27 mouse cellular contexts compared by ENCODE assay signal in the genomic region with DNA sequence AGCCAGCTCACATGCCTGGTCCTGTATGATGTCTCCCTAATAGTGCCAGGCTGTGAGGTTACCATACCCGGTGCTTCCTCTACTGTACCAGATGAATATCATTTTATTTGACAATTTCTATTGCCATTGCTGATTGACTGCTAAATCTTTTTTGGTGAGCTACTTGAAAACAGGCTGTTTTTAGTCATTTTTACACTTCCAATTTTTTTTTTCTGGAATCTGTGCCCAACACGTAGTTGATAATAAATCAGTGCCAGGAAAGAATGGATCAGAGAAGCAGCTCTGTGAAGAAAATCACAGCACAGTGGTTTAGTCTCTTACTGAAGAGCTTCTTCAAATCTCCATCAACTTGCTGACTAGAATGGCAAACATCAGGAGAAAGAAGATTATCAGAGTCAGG.
DNase-seq lines count a peak whose midpoint lies in the region; ATAC-seq and TF ChIP-seq lines count a peak whose summit lies in the region.
"Had no signal": no experiment of that assay in that cellular context is flagged by ENCODE, and none has a peak within 500 bp of the region (broad histone marks: within the 10 kb centered on the region; RNA-seq: fewer than 3 reads in every experiment).

No protein-coding gene starts in this region.

- TF ChIP-seq POLR2A in brain, embryonic 14.5 days (IDR thresholded peaks at IDR 0.05; ENCODE audit: borderline replicate concordance, extremely low read depth, insufficient read depth, insufficient read length, poor library complexity, severe bottlenecking): no peak

- no peak overlapping the region for H3K4me3 ChIP-seq in forebrain, embryonic 16.5 days (replicated peaks; ENCODE audit: low read length)
- no peak overlapping the region for H3K4me3 ChIP-seq in forebrain, embryonic 10.5 days
- no peak overlapping the region for H3K4me3 ChIP-seq in layer of hippocampus, adult 2 months
- H3K4me3 ChIP-seq: gastrocnemius, adult 2 months; heart, embryonic 12.5 days; heart, embryonic 15.5 days; hindbrain, embryonic 10.5 days; hindbrain, embryonic 13.5 days; intestine, embryonic 15.5 days had no signal

- no peaks in the 10 kb centered on the region for H3K36me3 ChIP-seq in forebrain, embryonic 16.5 days (ENCODE audit: control insufficient read depth, insufficient read depth)
- no peaks in the 10 kb centered on the region for H3K36me3 ChIP-seq in forebrain, embryonic 10.5 days (replicated peaks)
- H3K36me3 ChIP-seq: heart, embryonic 12.5 days; heart, embryonic 15.5 days; hindbrain, embryonic 10.5 days; hindbrain, embryonic 13.5 days; intestine, embryonic 15.5 days had no signal

- no peak overlapping the region for H3K4me2 ChIP-seq in forebrain, embryonic 16.5 days (ENCODE audit: low read length)
- H3K4me2 ChIP-seq: heart, embryonic 12.5 days; heart, embryonic 15.5 days; hindbrain, embryonic 13.5 days; intestine, embryonic 15.5 days had no signal

- peak; percentile 40 for ATAC-seq in forebrain, embryonic 16.5 days
- no peak for ATAC-seq in megakaryocyte progenitor cell, adult 5-6 weeks (replicated peaks; ENCODE audit: poor library complexity)
- ATAC-seq: activated CD4-positive, CD25-positive, alpha-beta regulatory T cell, adult 4 months; hindbrain, embryonic 16.5 days; intestine, embryonic 15.5 days had no signal

- no peaks in the 10 kb centered on the region for H3K9me3 ChIP-seq in forebrain, embryonic 16.5 days (ENCODE audit: control insufficient read depth, low read length)
- H3K9me3 ChIP-seq in forebrain, embryonic 10.5 days: no peaks in the 10 kb centered on the region
- H3K9me3 ChIP-seq: heart, embryonic 12.5 days; heart, embryonic 15.5 days; hindbrain, embryonic 10.5 days; hindbrain, embryonic 13.5 days; intestine, embryonic 15.5 days had no signal

- DNase-seq in forebrain, embryonic 10.5 days (ENCODE audit: extremely low spot score, low spot score): no peak
- peak in 1 of 2 experiments; percentile 55 for DNase-seq in layer of hippocampus, adult 2 months (ENCODE audit: low spot score in 2 of 2)
- DNase-seq in layer of hippocampus, adult 9-10 months (ENCODE audit: low spot score): no peak
- DNase-seq in brain, adult 2 months (ENCODE audit: low read depth, low spot score): peak; percentile 58
- DNase-seq in brain, embryonic 14.5 days (ENCODE audit: low read depth): peak; percentile 48
- no peak for DNase-seq in gastrocnemius, postnatal 10 days
- DNase-seq: adrenal gland, adult 8-10 months; adrenal gland, postnatal 25 days; cerebellum, adult 11 months; cerebellum, adult 2 months; cerebellum, adult 9-11 months; cerebellum, postnatal 36 days; gastrocnemius, adult 2 months; gastrocnemius, postnatal 25 days; heart, adult 18-20 months; heart, postnatal 10 days; heart, postnatal 36 days; kidney, adult 11 months had no signal

- no peak overlapping the region for H3K9ac ChIP-seq in forebrain, embryonic 16.5 days (replicated peaks; ENCODE audit: low read depth, low read length)
- H3K9ac ChIP-seq: heart, embryonic 12.5 days; heart, embryonic 15.5 days; hindbrain, embryonic 13.5 days; intestine, embryonic 15.5 days had no signal

- peak overlapping the region; percentile 43 for H3K27ac ChIP-seq in forebrain, embryonic 16.5 days (ENCODE audit: low read length)
- no peak overlapping the region for H3K27ac ChIP-seq in forebrain, embryonic 10.5 days
- peak overlapping the region; percentile 69 for H3K27ac ChIP-seq in layer of hippocampus, adult 2 months
- H3K27ac ChIP-seq: gastrocnemius, adult 2 months; heart, embryonic 15.5 days; hindbrain, embryonic 10.5 days; hindbrain, embryonic 13.5 days; intestine, embryonic 15.5 days had no signal

- no peak for TF ChIP-seq CTCF in layer of hippocampus, adult 2 months (conservative IDR thresholded peaks at IDR 0.05)
- TF ChIP-seq CTCF in brain, embryonic 14.5 days (IDR thresholded peaks at IDR 0.05; ENCODE audit: borderline replicate concordance, extremely low read depth, insufficient read depth, insufficient read length): no peak

- 71% methylated on average over 2 of the region's 2 CpGs for WGBS in forebrain, embryonic 16.5 days
- 97% methylated on average over 2 of the region's 2 CpGs for WGBS in forebrain, embryonic 10.5 days

- H3K27me3 ChIP-seq in forebrain, embryonic 16.5 days (replicated peaks; ENCODE audit: control insufficient read depth, insufficient read depth, low read length): no peaks in the 10 kb centered on the region
- no peaks in the 10 kb centered on the region for H3K27me3 ChIP-seq in forebrain, embryonic 10.5 days (ENCODE audit: poor library complexity, severe bottlenecking)
- H3K27me3 ChIP-seq: heart, embryonic 12.5 days; heart, embryonic 15.5 days; hindbrain, embryonic 13.5 days; intestine, embryonic 15.5 days had no signal

- H3K4me1 ChIP-seq in forebrain, embryonic 16.5 days (replicated peaks; ENCODE audit: control insufficient read depth, insufficient read depth, low read length): no peaks in the 10 kb centered on the region
- no peaks in the 10 kb centered on the region for H3K4me1 ChIP-seq in forebrain, embryonic 10.5 days
- H3K4me1 ChIP-seq: heart, embryonic 12.5 days; heart, embryonic 15.5 days; hindbrain, embryonic 10.5 days; hindbrain, embryonic 13.5 days; intestine, embryonic 15.5 days had no signal

Comparison
In these comparisons a context has a peak if more than half of its experiments do, and no peak if none do; other contexts are left out.
1. DNase-seq: peak in brain, adult 2 months (single experiment) and brain, embryonic 14.5 days (single experiment); none in forebrain, embryonic 10.5 days (single experiment), layer of hippocampus, adult 9-10 months (single experiment) and gastrocnemius, postnatal 10 days (single experiment).